Mouse (Mus musculus) CH12.LX (cell line): Measurements from ENCODE around the gene Mpzl2.

ENCODE experiments used
- CTCF ChIP-seq, 2 experiments: IDR thresholded peaks in 1 of 2; conservative IDR thresholded peaks in 1 of 2; 2 replicates each; pipeline ENCODE4 v1.5.1; 2011 to 2012; ENCODE audit warnings: low read depth in 2 of 2, low read length in 2 of 2, improper control_type of control experiment in 1 of 2, inconsistent platforms in 1 of 2, mild to moderate bottlenecking in 1 of 2, moderate library complexity in 1 of 2
- MAX ChIP-seq: IDR thresholded peaks from 2 replicates; pipeline ENCODE4 v1.6.1; 2011; ENCODE audit warnings: low read length, improper control_type of control experiment
- MYC ChIP-seq: IDR thresholded peaks from 2 replicates; pipeline ENCODE4 v1.6.1; 2011; ENCODE audit warnings: low read depth, mild to moderate bottlenecking, improper control_type of control experiment, low read length
- ZC3H11A ChIP-seq: IDR thresholded peaks from 2 replicates; pipeline ENCODE4 v1.6.1; 2012; ENCODE audit warnings: low read depth, mild to moderate bottlenecking, inconsistent platforms, low read length, improper control_type of control experiment
- ZNF384 ChIP-seq: IDR thresholded peaks from 2 replicates; pipeline ENCODE4 v1.6.1; 2012; ENCODE audit warnings: low read depth, low read length, improper control_type of control experiment, inconsistent platforms

DNA sequence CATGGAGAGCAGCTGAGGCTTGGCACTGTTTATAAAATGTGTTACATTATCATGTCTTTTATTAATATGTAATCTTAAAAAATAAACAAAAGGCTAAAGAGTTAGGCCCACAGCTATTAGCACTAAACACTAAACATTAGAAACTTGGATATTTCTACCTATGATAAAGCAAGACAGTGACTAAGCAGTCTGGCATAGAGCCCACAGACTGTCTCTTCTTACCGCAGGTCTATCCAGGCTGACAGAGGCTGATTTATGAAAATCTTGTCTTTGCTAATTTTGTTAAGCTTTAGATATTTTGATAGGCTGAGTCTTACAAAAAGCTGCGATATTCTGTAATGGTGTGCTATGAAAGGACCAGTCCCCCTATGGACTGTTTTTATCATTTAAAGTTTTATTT, 46.3 kb upstream of the Mpzl2 start:
- TF ChIP-seq CTCF (conservative IDR thresholded peaks at IDR 0.05 in 1 of 2, IDR thresholded peaks at IDR 0.05 in 1 of 2; ENCODE audit: low read depth in 2 of 2, low read length in 2 of 2) (no peak), ZNF384 (no peak), MAX (no peak), MYC (no peak), ZC3H11A (no peak)
